Mouse (Mus musculus): ENCODE results near the gene Dcun1d3.

GRCm38 (mm10) chr7:119852494-119852893, 43.6 kb downstream of the Dcun1d3 start:
- TF ChIP-seq CTCF (IDR thresholded peaks at IDR 0.05; ENCODE audit: low read depth, low read length) (no peak), POLR2A (IDR thresholded peaks at IDR 0.05; ENCODE audit: borderline replicate concordance, low read depth, low read length) (no peak)
